Mouse (Mus musculus) midbrain, embryonic 10.5 days (tissue): ENCODE measurements at regions not wholly inside any gene's neighbourhood (a gene's known extent, or its start where the extent isn't known, plus 50 kb on each side); places are given as distances from the start of the nearest gene placed in this dataset.

Experiments used
- DNase-seq: peaks from one replicate; pipeline ENCODE4 v3.0.0-alpha.2; 2017; ENCODE audit warnings: low spot score
- H3K27ac ChIP-seq: fragments of 300-500 bp; sonication (generic); replicated peaks from 2 replicates; pipeline ENCODE4 v1.5.1; 2016; ENCODE audit warnings: mild to moderate bottlenecking
- H3K27me3 ChIP-seq: fragments of 300-500 bp; sonication (generic); 2 replicates; pipeline ENCODE4 v1.6.1; 2016; ENCODE audit warnings: low read depth, mild to moderate bottlenecking; ENCODE audit not compliant: poor library complexity, severe bottlenecking
- H3K36me3 ChIP-seq: fragments of 300-500 bp; sonication (generic); 2 replicates; pipeline ENCODE4 v1.6.1; 2016; ENCODE audit warnings: mild to moderate bottlenecking, moderate library complexity
- H3K4me1 ChIP-seq: fragments of 300-500 bp; sonication (generic); 2 replicates; pipeline ENCODE4 v1.6.1; 2016
- H3K4me3 ChIP-seq: fragments of 300-500 bp; sonication (generic); 2 replicates; pipeline ENCODE4 v1.5.1; 2016; ENCODE audit warnings: mild to moderate bottlenecking, moderate library complexity
- H3K9me3 ChIP-seq: fragments of 300-500 bp; sonication (generic); replicated peaks from 2 replicates; pipeline ENCODE4 v1.6.1; 2016; ENCODE audit warnings: mild to moderate bottlenecking
- WGBS: fragments of 180-500 bp; shearing (Covaris S2); methylation state at CpG from one replicate; pipeline ENCODE4 v1.1.7; 2016; 5-methylcytosine and 5-hydroxymethylcytosine counted together

DNA sequence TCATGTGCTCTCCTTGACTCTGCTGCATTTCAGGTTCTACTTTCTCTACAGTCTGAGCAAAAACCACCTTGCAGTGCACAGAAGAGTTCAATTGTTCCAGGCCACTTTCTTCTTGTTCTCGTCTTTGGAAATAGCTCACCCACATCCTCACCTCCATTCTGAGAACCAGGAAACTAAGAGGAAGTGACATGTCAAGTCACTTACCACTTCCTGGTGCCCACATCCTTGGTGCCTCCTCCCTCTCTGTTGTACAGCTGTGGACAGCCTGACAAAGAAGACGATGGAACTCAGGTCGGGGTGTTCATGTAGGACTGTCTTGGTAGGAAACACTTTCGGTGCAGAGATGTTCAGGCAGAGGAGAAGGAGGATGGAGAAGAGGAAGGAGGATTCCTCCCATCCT lies 98.3 kb upstream of the Rapgef5 start:
- Histone ChIP-seq H3K4me1 (peaks cover 5% of the 10 kb centered on the region), H3K36me3 (no peaks in the 10 kb centered on the region), H3K4me3 (no peak overlapping the region), H3K27me3 (no peaks in the 10 kb centered on the region), H3K27ac (no peak overlapping the region), H3K9me3 (no peaks in the 10 kb centered on the region)
- WGBS, result 93% methylated on average over 4 of the region's 4 CpGs
- no peak for DNase-seq

DNA sequence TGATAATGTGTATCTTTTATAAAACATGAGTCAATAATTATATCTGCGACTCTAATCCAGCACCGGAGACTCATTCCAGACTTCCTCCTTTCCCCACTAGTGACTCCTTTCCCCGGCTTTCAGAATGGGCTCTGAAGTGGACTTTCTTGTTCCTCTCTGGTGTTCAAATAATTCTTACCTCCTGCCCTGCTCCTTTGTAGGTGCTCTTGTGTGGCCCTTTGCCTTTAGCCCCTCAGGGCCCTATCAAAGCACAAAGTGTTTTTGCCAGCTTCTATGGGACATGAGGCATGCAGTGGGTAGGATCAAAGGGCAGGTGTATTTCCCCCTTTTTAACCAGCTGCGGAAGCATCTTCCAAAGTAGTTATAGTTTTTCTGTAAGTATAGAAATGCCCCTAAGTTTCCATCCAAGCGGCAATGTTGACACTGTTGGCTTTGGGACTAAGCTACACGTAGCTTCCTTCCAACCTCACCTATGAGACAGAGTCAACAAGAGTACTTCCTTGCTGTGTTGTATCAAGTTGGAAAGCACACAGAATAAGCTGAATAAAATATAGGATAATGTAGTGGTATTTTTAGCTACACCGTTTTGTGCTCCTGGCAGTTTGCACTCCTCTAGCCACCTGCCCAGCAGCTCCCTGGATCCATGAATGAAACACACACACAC lies 93.8 kb upstream of the Rapgef5 start:
- no peak for DNase-seq
- Histone ChIP-seq H3K27ac (no peak overlapping the region), H3K9me3 (no peaks in the 10 kb centered on the region), H3K4me3 (no peak overlapping the region), H3K36me3 (no peaks in the 10 kb centered on the region), H3K4me1 (no peaks in the 10 kb centered on the region), H3K27me3 (no peaks in the 10 kb centered on the region)
- WGBS, result 86% methylated on average over 7 of the region's 7 CpGs

DNA sequence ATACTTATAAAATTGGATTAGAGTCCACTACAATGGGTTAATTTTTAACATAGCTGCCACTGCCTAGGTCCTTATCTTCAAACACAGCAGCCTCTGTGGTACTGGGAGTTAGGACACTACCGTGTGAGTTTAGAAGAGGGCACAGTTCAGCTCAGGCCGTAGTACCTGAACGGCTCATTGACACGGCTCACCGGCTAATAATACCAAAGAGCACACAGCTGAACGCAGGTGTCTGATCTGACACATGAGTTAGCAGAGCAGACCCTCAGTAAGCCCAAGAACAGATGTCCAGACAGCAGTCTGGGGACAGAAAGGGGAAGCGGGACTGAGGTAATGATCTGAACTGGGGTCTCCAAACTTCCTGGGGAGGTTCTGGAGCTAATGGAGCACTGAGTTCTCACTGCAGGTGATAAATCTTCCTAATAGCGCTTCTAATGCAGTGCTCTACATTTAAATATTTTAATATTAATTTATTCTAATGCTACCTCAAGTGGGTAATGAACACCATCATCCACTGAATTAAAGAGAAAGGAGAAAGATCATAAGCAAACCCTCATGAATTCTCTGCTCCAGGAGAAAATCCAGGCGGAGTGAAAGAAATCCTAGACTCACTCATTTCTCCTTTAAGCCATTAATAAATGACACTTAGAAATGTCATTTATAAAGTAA lies 90.8 kb upstream of the Rapgef5 start:
- no peak overlapping the region for H3K4me3 ChIP-seq
- DNase-seq, result no peak
- H3K4me1 ChIP-seq, result no peaks in the 10 kb centered on the region
- no peaks in the 10 kb centered on the region for H3K27me3 ChIP-seq
- WGBS, result 88% methylated on average over 9 of the region's 9 CpGs
- no peaks in the 10 kb centered on the region for H3K36me3 ChIP-seq
- H3K27ac ChIP-seq, result no peak overlapping the region
- H3K9me3 ChIP-seq, result no peaks in the 10 kb centered on the region

DNA sequence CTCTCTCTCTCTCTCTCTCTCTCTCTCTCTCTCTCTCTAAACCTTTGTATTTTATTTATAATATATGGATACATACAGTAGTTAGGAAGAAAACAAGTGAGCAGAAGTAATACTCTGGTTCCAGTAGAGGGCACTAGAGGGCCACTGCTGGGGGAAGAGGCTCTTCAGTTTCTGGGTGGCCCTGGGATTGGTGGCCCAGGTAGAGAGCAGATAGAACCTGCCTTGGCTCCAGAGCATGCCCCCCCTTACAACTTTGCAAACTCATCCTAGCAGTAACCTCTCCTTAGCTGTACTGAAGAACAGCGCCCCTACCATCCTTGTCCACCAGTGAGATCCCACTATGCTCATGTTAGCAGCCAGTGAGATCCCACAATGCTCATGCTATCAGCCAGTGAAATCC lies 88.8 kb upstream of the Rapgef5 start:
- Histone ChIP-seq H3K4me1 (no peaks in the 10 kb centered on the region), H3K9me3 (no peaks in the 10 kb centered on the region), H3K27ac (no peak overlapping the region), H3K27me3 (no peaks in the 10 kb centered on the region), H3K4me3 (no peak overlapping the region), H3K36me3 (no peaks in the 10 kb centered on the region)
- 30% methylated on average over 1 of the region's 1 CpGs for WGBS
- DNase-seq, result peak; percentile 37

DNA sequence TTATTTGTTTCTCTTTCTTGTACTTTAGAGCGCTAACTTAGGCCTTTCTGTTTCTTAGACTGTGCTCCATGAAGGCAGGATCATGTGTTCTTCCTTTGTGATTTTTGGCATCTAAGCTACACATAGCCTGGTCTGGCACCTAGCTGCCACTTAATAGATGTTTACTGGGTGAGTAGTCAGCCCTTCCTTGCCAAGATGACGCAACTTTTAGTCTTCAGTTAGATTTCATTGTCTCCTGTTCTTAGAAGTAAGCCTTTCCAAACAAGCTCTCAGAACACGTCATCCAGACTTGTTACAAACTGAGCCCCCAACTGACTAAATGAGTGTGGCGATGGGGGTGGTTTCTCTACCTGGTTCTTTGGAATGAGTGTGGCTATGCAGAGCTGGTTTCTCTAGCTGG lies 85.4 kb upstream of the Rapgef5 start:
- H3K27me3 ChIP-seq, result no peaks in the 10 kb centered on the region
- H3K36me3 ChIP-seq, result no peaks in the 10 kb centered on the region
- H3K4me3 ChIP-seq, result no peak overlapping the region
- no peaks in the 10 kb centered on the region for H3K4me1 ChIP-seq
- H3K27ac ChIP-seq, result no peak overlapping the region
- WGBS, result 86% methylated on average over 4 of the region's 4 CpGs
- no peaks in the 10 kb centered on the region for H3K9me3 ChIP-seq
- DNase-seq, result no peak

DNA sequence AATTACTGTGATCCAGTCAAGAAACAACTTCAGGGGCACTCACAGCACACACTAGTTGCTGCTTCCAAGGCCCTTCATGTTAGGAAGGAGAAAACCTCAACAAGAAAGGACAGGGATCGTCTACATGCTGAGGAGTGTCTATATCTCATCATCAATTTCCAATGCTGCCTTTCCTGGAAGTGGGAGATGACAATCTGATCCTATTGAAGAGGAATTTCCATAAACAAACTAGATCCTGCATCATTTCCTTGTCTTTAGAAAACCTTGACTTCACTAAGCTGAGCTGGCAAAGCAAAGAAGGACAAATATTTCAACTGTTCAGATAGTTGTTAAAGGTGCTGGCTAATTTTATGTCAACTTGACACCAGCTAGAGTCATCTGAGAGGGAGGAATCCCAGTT lies 83.5 kb upstream of the Rapgef5 start:
- no peak for DNase-seq
- H3K9me3 ChIP-seq, result no peaks in the 10 kb centered on the region
- H3K4me1 ChIP-seq, result no peaks in the 10 kb centered on the region
- H3K36me3 ChIP-seq, result no peaks in the 10 kb centered on the region
- WGBS, result 85% methylated on average over 1 of the region's 1 CpGs
- H3K27ac ChIP-seq, result no peak overlapping the region
- H3K27me3 ChIP-seq, result no peaks in the 10 kb centered on the region
- H3K4me3 ChIP-seq, result no peak overlapping the region

DNA sequence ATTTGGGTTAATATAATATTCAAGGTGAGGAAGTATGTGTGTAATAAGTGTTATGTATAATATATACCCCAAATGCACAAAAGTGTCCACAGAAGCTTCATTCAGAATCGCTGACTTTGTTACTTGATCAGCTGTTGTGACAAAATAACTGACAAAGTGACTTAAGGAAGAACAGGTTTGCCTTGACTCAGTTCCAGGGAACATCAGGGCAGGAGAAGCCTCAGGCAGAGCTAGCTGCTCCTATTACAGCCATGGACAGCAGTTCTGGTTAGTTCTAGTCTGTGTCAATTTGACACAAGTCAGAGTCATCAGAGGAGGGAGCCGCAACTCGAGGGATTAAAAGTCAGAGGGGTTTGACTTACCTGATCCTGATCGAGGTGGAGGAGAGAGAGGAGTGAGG lies 79.3 kb upstream of the Rapgef5 start:
- WGBS, result 68% methylated on average over 4 of the region's 4 CpGs
- Histone ChIP-seq H3K27ac (no peak overlapping the region), H3K4me3 (no peak overlapping the region), H3K9me3 (no peaks in the 10 kb centered on the region), H3K27me3 (no peaks in the 10 kb centered on the region; the same call in 1 of the 2 replicates), H3K4me1 (no peaks in the 10 kb centered on the region), H3K36me3 (no peaks in the 10 kb centered on the region)
- DNase-seq, result no peak

DNA sequence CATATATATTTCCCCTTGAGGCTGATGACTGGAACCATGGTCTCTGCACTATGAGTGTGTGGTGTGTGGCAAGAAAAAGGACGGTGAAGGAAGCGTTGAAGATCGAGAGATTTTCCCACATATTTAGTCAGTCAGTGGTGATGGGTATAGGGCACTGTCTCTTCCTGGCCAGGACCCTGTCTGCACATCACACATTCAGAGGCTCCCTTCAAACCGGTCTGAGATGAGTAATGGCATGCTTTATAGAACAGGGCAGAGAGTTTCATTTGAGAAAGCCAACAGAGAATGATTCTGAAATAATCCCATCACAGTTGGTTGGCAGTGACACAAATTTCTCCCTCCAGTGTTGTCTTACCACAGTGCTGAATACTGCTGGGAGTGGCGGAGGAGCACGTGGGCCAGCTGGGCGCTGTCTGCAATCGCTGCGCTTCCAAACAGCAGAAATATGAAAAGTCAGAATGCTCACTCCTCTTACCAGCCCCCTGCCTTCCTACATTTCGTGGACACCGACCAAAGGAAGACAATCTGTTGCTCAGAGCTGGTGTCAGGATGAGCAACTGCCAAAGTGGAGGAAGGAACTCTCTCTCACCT lies 77.2 kb upstream of the Rapgef5 start:
- DNase-seq, result no peak
- no peaks in the 10 kb centered on the region for H3K36me3 ChIP-seq
- no peaks in the 10 kb centered on the region for H3K4me1 ChIP-seq
- H3K27me3 ChIP-seq, result no peaks in the 10 kb centered on the region; the same call in 1 of the 2 replicates
- H3K4me3 ChIP-seq, result no peak overlapping the region
- no peak overlapping the region for H3K27ac ChIP-seq
- no peaks in the 10 kb centered on the region for H3K9me3 ChIP-seq
- WGBS, result 85% methylated on average over 11 of the region's 11 CpGs

DNA sequence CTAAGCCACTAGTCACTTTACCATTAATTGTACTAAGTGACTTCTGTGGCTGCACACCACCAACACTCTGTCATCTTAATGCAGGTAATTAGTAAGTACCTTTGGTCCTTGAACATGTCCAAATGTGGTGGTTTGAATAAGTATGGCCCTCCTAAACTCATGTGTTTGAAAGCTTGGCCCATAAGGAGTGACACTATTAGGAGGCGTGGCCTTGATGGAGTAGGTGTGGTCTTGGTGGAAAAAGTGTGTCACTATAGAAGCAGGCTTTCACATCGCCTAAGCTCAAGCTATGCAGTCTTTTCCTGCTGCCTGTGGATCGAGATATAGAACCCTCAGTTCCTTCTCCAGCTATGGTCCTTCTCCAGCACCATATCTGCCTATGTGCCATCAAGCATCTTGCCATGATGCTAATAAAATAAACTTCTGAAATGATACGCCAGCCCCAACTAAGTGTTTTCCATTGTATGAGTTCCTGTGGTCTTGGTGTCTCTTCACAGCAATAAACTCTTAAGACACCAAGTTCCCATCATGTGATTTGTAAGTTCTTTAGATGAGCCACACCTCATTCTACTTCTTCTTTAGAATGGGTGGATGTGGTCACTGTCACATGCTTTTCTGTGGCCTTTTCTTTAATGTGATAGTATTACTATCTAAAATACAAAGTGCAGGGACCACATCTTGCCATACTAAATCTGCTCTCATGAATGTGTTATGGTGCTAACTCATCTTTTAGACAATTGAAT lies 71.9 kb upstream of the Rapgef5 start:
- no peak overlapping the region for H3K27ac ChIP-seq
- 86% methylated on average over 4 of the region's 4 CpGs for WGBS
- no peaks in the 10 kb centered on the region for H3K36me3 ChIP-seq
- H3K4me3 ChIP-seq, result no peak overlapping the region
- H3K27me3 ChIP-seq, result no peaks in the 10 kb centered on the region; the same call in 1 of the 2 replicates
- DNase-seq, result no peak
- no peaks in the 10 kb centered on the region for H3K9me3 ChIP-seq
- peaks cover 15% of the 10 kb centered on the region for H3K4me1 ChIP-seq

DNA sequence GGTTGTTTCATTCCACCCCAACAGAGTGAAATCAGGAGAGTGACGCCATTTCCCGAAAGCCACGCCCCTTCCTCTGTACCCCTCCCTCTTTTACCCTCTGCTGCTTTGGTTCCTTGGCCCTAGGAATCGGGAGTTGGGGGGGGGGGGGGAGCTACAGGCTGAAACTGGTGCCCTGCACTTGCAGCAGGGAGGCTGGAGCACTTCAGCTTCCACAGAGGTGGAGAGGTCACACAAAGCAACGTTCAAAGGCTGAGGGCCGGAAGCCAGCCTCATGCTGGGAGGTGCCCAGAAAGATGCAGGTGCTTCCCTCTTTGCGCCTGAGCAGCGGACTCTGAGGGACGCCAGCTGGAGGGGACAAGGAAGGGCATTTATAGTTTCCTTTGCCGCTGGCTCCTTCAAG lies 69.1 kb upstream of the Rapgef5 start:
- H3K27ac ChIP-seq, result peak overlapping the region; percentile 29
- 20% methylated on average over 10 of the region's 10 CpGs for WGBS
- peak overlapping the region; percentile 39 for H3K4me3 ChIP-seq
- peak; percentile 47 for DNase-seq
- no peaks in the 10 kb centered on the region for H3K9me3 ChIP-seq
- no peaks in the 10 kb centered on the region for H3K27me3 ChIP-seq
- H3K36me3 ChIP-seq, result no peaks in the 10 kb centered on the region
- H3K4me1 ChIP-seq, result peaks cover 18% of the 10 kb centered on the region

DNA sequence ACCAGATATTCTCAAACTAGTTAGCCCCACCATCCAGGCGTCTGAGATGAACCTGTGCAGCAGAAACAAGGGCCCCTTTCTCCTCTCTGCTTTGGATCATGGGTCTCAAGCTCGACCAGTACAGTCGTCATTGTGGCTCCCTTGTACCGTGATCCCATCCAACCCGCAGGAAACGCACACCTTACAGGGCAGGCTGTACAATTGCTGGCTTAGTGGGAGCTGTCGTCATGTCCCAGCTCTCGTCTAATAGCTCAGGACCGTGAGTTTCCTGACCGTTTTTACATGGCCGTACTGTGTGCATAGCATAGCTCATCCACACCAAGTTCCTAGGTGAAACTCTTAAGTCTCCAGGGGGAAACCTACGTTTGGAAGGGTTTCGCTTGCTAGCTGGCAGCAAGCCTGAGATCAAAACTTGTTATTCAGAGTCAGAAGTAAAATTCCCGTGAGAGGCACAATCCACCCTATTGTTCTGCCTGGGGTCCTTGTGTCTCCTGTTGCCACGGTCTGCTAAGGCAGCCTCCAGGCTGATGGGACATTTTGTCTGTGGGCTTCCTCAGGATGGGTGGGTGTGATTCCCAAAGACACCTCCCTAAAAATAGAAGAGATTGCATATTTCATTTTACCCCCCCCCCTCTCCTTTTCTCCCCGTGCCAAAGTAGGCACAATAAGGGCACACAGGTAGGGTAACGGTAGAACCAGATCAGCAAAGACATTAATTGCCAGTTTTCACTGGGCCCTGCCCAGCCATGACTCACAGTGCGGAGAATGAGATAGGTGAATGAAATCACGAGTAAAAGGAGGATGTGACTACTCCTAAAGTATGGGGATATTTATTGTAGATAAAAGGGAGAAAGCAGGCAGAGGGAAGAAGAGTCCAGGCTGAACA lies 68.2 kb upstream of the Rapgef5 start:
- 68% methylated on average over 19 of the region's 19 CpGs for WGBS
- peak overlapping the region; percentile 29 for H3K27ac ChIP-seq

DNA sequence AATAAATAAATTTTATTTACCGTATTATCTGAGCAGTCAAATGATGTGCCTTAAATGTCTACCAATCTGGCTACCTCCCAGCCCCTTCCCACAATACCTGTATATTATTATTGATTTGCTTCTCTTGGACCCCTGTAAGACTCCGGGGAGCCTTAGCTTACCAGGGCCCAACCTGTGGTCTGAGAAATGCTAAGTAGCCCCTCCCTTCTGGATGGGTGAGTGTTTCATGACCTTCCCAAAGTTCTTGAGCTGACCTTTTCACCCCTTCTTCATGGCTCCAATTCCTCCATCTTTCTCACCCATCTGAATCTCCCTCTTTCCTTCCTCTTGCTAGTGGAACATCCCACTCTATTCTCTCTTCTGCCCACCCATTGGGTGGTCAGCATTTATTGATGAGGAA lies 67.2 kb upstream of the Rapgef5 start:
- no peaks in the 10 kb centered on the region for H3K27me3 ChIP-seq
- DNase-seq, result no peak
- no peaks in the 10 kb centered on the region for H3K9me3 ChIP-seq
- H3K27ac ChIP-seq, result no peak overlapping the region
- peaks cover 18% of the 10 kb centered on the region for H3K4me1 ChIP-seq
- H3K36me3 ChIP-seq, result no peaks in the 10 kb centered on the region
- no peak overlapping the region for H3K4me3 ChIP-seq
- 96% methylated on average over 2 of the region's 2 CpGs for WGBS

More for the DNA sequence above, 68.2 kb upstream of the Rapgef5 start:
- Histone ChIP-seq H3K9me3 (no peaks in the 10 kb centered on the region), H3K27me3 (no peaks in the 10 kb centered on the region), H3K36me3 (no peaks in the 10 kb centered on the region), H3K4me1 (peaks cover 18% of the 10 kb centered on the region), H3K4me3 (no peak overlapping the region)
- no peak for DNase-seq
